Mouse (Mus musculus): Measurements from ENCODE around the gene Cdk16. TPM values are rescaled to one million over a fixed set of nuclear protein-coding genes. Genes with fewer than 3 reads are reported as not detected.
A peak's percentile ranks its signal among the peaks of the same experiment; 100 is the strongest.

The Cdk16 gene
- total RNA-seq, 1 experiment: 53.4 TPM

DNA sequence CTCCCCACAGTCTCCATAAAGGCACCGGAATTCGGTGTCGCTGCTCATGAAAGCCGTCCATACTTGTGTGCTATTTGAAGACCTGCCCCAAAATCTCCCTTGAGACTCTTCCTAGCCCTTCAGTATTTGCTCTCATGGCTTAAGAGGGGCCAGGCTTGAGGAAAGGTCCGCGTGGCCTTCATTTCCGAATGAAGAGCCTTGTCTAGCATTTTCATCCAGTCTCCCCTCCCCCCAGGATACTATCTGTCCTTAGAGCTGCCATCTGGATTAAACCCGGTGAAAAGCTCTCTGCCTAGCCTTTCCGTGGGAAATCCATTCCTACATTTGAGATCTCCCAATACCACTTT lies 24.3 kb upstream of the Cdk16 start:
- Histone ChIP-seq H3K4me3 (ENCODE audit: insufficient read depth in 1 of 2, low read depth in 1 of 2, low read length in 2 of 2, poor library complexity in 1 of 2, severe bottlenecking in 1 of 2) (peak overlapping the region; percentile 93 to 94), H3K27ac (ENCODE audit: insufficient read depth, low read depth, low read length, poor library complexity, severe bottlenecking) (peak overlapping the region; percentile 74; the same call in 1 of the 2 replicates), H3K9ac (ENCODE audit: insufficient read depth, low read depth, low read length, poor library complexity, severe bottlenecking) (peak overlapping the region; percentile 98), H3K9me3 (ENCODE audit: control insufficient read depth, insufficient read depth, low read depth, low read length) (no peaks in the 10 kb centered on the region), H3K36me3 (ENCODE audit: control insufficient read depth, insufficient read depth, low read length, poor library complexity, severe bottlenecking) (peaks cover 8% of the 10 kb centered on the region), H3K4me1 (ENCODE audit: control insufficient read depth in 2 of 2, insufficient read depth in 2 of 2, low read length in 2 of 2, poor library complexity in 1 of 2) (no peaks in the 10 kb centered on the region; a peak in 1 of 4 replicates)
- no peak for DNase-seq (ENCODE audit: low read depth, low spot score)
- TF ChIP-seq MAFK (IDR thresholded peaks at IDR 0.05; ENCODE audit: insufficient read depth, low read depth, low read length): no peak
- no peak for TF ChIP-seq CHD2 (IDR thresholded peaks at IDR 0.05; ENCODE audit: low read depth, low read length)
- no peak for TF ChIP-seq ZC3H11A (IDR thresholded peaks at IDR 0.05; ENCODE audit: borderline replicate concordance, low read depth, low read length)
- TF ChIP-seq ZNF384 (IDR thresholded peaks at IDR 0.05; ENCODE audit: low read depth, low read length): no peak
- no peak for TF ChIP-seq HCFC1 (IDR thresholded peaks at IDR 0.05; ENCODE audit: borderline replicate concordance, insufficient read depth, low read length)
- in situ Hi-C loops (cut with MboI; ENCODE audit: low sequenced_read_pairs in 2 of 2, unreplicated experiment in 2 of 2): no loop called here

DNA sequence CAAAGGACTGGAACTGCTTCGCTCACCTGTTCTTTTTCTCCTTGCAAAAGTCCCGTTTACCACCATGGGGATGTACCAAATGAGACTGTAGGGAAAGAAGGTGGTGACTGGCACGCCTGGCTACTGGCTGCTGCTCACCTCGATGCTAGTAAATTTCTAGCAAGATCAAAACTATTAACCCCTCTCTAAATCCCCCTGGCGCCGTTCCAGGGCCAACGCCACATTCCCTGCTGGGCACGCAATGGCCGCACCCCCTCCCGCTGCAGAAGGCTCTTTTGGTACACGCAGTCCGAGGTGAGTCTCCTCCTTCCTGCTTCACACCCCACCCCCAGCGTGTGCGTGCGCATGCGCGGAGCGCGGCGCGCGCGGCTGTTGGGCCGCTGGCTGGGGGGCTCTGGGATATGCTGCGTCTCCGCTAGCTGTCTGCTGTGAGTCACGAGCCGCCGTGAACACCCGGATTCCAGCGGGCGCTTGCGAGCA lies 354 bp downstream of the Cdk16 start:
- TF ChIP-seq ZC3H11A (IDR thresholded peaks at IDR 0.05; ENCODE audit: borderline replicate concordance, low read depth, low read length) (no peak), HCFC1 (IDR thresholded peaks at IDR 0.05; ENCODE audit: borderline replicate concordance, insufficient read depth, low read length) (no peak), MAFK (IDR thresholded peaks at IDR 0.05; ENCODE audit: insufficient read depth, low read depth, low read length) (no peak), CHD2 (IDR thresholded peaks at IDR 0.05; ENCODE audit: low read depth, low read length) (no peak), ZNF384 (IDR thresholded peaks at IDR 0.05; ENCODE audit: low read depth, low read length) (no peak)
- peaks cover 9% of the 10 kb centered on the region for H3K36me3 ChIP-seq (ENCODE audit: control insufficient read depth, insufficient read depth, low read length, poor library complexity, severe bottlenecking)
- 0 out of 4 replicates have a peak, but pooled peaks cover 0 to 2% of the 10 kb centered on the region in 2 experiments for H3K4me1 ChIP-seq (ENCODE audit: control insufficient read depth in 2 of 2, insufficient read depth in 2 of 2, low read length in 2 of 2, poor library complexity in 1 of 2)
- no peaks in the 10 kb centered on the region for H3K9me3 ChIP-seq (ENCODE audit: control insufficient read depth, insufficient read depth, low read depth, low read length)
- peak overlapping the region; percentile 99 for H3K9ac ChIP-seq (ENCODE audit: insufficient read depth, low read depth, low read length, poor library complexity, severe bottlenecking)
- peak overlapping the region; percentile 95 to 98 for H3K4me3 ChIP-seq (ENCODE audit: insufficient read depth in 1 of 2, low read depth in 1 of 2, low read length in 2 of 2, poor library complexity in 1 of 2, severe bottlenecking in 1 of 2)
- DNase-seq (ENCODE audit: low read depth, low spot score): peak; percentile 56
- in situ Hi-C loops (cut with MboI; ENCODE audit: low sequenced_read_pairs in 2 of 2, unreplicated experiment in 2 of 2): no loop called here
- H3K27ac ChIP-seq (ENCODE audit: insufficient read depth, low read depth, low read length, poor library complexity, severe bottlenecking): peak overlapping the region; percentile 93

DNA sequence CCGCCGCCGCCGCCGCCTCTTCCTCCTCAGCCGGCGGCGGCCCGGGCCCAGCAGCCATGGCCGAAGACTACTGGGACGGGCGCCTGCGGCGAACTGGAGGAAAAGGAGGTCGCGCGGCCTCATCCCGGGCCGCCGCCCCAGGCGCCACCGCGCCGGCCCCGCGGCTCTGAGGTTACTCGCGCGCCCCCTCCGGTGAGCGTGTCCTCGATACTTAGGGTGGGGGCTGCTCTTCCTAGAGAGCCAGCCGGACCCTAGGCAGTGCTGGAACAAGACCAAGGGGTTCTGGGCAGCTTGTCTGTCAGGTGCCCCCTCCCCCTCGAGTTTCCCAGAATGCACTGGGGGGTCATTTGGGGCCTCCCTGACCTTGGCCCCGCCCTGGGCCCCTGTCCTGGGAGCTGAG lies 861 bp downstream of the Cdk16 start:
- Histone ChIP-seq H3K4me3 (ENCODE audit: insufficient read depth in 1 of 2, low read depth in 1 of 2, low read length in 2 of 2, poor library complexity in 1 of 2, severe bottlenecking in 1 of 2) (peak overlapping the region; percentile 95 to 98), H3K9ac (ENCODE audit: insufficient read depth, low read depth, low read length, poor library complexity, severe bottlenecking) (peak overlapping the region; percentile 99), H3K4me1 (ENCODE audit: control insufficient read depth in 2 of 2, insufficient read depth in 2 of 2, low read length in 2 of 2, poor library complexity in 1 of 2) (0 out of 4 replicates have a peak, but pooled peaks cover 0 to 2% of the 10 kb centered on the region in 2 experiments), H3K9me3 (ENCODE audit: control insufficient read depth, insufficient read depth, low read depth, low read length) (no peaks in the 10 kb centered on the region), H3K36me3 (ENCODE audit: control insufficient read depth, insufficient read depth, low read length, poor library complexity, severe bottlenecking) (peaks cover 11% of the 10 kb centered on the region), H3K27ac (ENCODE audit: insufficient read depth, low read depth, low read length, poor library complexity, severe bottlenecking) (peak overlapping the region; percentile 93)
- in situ Hi-C loops (cut with MboI; ENCODE audit: low sequenced_read_pairs in 2 of 2, unreplicated experiment in 2 of 2): no loop called here
- TF ChIP-seq ZNF384 (IDR thresholded peaks at IDR 0.05; ENCODE audit: low read depth, low read length): no peak
- TF ChIP-seq CHD2 (IDR thresholded peaks at IDR 0.05; ENCODE audit: low read depth, low read length): no peak
- TF ChIP-seq HCFC1 (IDR thresholded peaks at IDR 0.05; ENCODE audit: borderline replicate concordance, insufficient read depth, low read length): no peak
- TF ChIP-seq ZC3H11A (IDR thresholded peaks at IDR 0.05; ENCODE audit: borderline replicate concordance, low read depth, low read length): no peak
- TF ChIP-seq MAFK (IDR thresholded peaks at IDR 0.05; ENCODE audit: insufficient read depth, low read depth, low read length): no peak
- peak; percentile 42 for DNase-seq (ENCODE audit: low read depth, low spot score)

DNA sequence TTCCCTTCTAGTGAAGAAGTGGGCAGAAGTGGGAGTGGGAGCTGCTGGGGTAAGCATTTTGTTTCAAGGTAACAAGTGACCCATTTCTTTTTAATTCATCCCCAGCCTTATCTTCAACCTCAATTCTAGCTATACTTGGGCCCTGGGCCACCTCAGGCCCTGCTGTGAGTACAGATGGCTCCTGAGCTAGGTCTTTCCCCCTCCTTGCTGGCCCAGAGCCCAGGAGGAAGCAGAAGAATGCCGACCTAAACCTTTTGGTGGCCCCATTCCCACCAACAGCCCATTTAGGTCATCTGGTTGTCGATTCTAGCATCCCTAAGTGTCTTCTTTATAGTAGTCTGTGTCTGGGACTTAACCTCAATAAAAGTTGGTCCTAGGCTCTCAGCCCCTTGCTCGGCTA lies 3.8 kb downstream of the Cdk16 start:
- H3K9ac ChIP-seq (ENCODE audit: insufficient read depth, low read depth, low read length, poor library complexity, severe bottlenecking): no peak overlapping the region
- in situ Hi-C loops (cut with MboI; ENCODE audit: low sequenced_read_pairs in 2 of 2, unreplicated experiment in 2 of 2): no loop called here
- H3K36me3 ChIP-seq (ENCODE audit: control insufficient read depth, insufficient read depth, low read length, poor library complexity, severe bottlenecking): peaks cover 31% of the 10 kb centered on the region
- no peak overlapping the region for H3K4me3 ChIP-seq (ENCODE audit: insufficient read depth in 1 of 2, low read depth in 1 of 2, low read length in 2 of 2, poor library complexity in 1 of 2, severe bottlenecking in 1 of 2)
- no peaks in the 10 kb centered on the region for H3K9me3 ChIP-seq (ENCODE audit: control insufficient read depth, insufficient read depth, low read depth, low read length)
- H3K27ac ChIP-seq (ENCODE audit: insufficient read depth, low read depth, low read length, poor library complexity, severe bottlenecking): no peak overlapping the region
- no peak for TF ChIP-seq MAFK (IDR thresholded peaks at IDR 0.05; ENCODE audit: insufficient read depth, low read depth, low read length)
- TF ChIP-seq CHD2 (IDR thresholded peaks at IDR 0.05; ENCODE audit: low read depth, low read length): no peak
- TF ChIP-seq ZNF384 (IDR thresholded peaks at IDR 0.05; ENCODE audit: low read depth, low read length): no peak
- TF ChIP-seq HCFC1 (IDR thresholded peaks at IDR 0.05; ENCODE audit: borderline replicate concordance, insufficient read depth, low read length): no peak
- no peak for TF ChIP-seq ZC3H11A (IDR thresholded peaks at IDR 0.05; ENCODE audit: borderline replicate concordance, low read depth, low read length)
- 0 out of 4 replicates have a peak, but pooled peaks cover 0 to 2% of the 10 kb centered on the region in 2 experiments for H3K4me1 ChIP-seq (ENCODE audit: control insufficient read depth in 2 of 2, insufficient read depth in 2 of 2, low read length in 2 of 2, poor library complexity in 1 of 2)
- DNase-seq (ENCODE audit: low read depth, low spot score): no peak

Measured in ES-E14 (cell line).